Mouse (Mus musculus): Measurements from ENCODE around the gene Gm42669. TPM values are rescaled to one million over a fixed set of nuclear protein-coding genes. Genes with fewer than 3 reads are reported as not detected.
A peak's percentile ranks its signal among the peaks of the same experiment; 100 is the strongest.

Gm42669 gene
- total RNA-seq (2021) (not detected), polyA plus RNA-seq (2012; rRNA removed) (0.07 TPM in 1 of 2 replicates, not detected in the other)
- long read RNA-seq = 0 reads

DNA sequence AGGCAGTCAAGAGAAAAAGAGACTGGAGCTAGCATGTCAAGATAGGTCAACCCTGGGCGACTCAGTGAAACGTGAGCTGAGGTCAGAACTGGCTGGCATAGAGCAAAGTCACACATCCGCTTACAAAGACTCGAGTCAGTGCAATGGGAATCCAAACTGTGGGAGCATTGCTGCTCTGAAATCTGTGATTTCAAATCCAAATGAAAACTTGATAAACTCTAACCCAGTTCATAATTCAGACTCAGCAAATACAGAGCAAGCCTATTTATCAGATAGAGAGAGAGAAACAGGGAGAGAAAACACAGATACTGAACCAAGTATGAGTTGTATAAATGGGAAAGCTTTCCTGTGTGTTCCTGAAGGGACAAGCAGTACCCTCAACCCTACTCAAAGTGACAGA lies at the start of gene Gm42669:
Gene Gm42669, plus strand, starts transcription at position 301 of the 400 bp plus-strand sequence.
- DNase-seq = no peak

DNA sequence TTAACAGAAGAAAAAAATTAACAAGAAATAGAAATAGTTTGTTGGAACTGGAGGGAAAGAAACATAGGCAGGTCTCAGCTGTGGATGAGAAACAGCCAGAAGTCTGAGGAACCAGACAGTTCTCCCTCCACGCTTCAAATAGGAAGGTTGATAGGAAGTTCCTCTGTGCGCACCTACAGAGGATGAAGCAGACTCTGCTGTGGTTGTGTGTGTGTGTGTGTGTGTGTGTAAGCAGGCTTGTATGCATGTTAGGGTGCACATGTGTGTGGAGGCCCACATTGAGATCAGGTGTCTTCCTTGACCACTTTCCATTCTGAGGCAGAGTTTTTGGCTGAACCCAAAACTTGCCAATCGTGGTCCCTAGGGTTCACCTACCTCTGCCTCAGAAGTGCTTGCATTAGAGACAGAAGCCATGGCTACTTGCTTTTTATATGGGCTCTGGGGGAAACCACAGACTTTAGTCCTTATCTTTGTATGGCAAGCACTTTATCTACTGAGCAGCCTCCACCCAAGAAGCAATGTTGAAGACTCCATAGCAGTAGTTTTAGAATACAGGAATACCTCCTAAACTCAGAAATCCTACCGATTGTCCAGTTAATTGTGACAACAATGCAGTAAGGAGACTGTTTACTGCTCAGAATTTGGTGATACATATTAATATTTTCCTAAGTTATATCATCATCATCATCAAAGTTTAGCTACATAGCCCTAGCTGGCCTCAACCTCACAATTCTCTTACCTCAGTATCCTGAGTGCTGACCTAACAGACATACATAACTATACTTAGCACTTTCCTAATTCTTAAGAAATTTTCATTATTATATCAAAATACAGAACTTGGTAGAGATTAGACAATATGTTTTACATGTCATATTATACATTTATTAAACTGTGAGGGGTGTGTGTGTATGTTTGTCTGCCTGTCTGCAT lies 45.0 kb upstream of the Gm42669 start:
- no peak for DNase-seq

DNA sequence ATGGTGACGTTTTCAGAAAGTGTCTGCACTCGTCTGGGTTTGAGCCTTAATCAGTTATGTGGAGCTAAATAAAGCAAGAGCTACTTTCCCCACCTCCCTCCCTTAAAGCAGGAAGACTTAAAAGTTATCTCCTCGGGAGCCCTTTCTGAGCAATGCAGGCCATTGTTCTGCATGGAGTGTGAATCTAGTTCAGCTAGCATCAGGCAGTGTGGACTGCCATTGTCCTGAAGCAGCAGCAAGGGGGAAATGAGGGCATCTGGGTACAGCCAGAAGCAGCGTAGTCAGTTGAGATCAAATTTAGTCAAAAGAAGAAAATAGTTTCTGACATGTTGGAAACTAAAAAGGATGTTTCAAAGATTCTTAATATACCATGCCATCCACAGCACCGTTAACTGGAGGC lies 40.9 kb upstream of the Gm42669 start:
- no peak for DNase-seq

DNA sequence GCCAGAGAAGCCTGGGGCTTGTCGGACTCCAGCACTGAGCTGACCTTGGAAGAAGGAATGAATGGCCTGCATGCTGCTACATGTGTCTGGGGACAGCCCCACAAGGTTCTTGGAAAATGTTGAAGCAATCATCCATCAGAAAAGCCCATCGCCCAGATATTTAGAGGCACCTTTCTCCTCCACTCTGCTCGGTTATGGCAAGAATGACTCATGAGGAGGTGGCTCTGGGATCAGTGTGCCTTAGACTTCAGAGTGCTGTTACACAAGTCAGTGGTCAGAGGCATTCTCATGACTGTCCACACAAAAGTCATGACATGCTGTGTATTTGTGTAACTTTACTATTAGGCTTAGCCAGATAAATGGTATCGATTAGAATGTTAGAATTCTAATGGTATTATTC lies 40.3 kb upstream of the Gm42669 start:
- peak; percentile 8 for DNase-seq

DNA sequence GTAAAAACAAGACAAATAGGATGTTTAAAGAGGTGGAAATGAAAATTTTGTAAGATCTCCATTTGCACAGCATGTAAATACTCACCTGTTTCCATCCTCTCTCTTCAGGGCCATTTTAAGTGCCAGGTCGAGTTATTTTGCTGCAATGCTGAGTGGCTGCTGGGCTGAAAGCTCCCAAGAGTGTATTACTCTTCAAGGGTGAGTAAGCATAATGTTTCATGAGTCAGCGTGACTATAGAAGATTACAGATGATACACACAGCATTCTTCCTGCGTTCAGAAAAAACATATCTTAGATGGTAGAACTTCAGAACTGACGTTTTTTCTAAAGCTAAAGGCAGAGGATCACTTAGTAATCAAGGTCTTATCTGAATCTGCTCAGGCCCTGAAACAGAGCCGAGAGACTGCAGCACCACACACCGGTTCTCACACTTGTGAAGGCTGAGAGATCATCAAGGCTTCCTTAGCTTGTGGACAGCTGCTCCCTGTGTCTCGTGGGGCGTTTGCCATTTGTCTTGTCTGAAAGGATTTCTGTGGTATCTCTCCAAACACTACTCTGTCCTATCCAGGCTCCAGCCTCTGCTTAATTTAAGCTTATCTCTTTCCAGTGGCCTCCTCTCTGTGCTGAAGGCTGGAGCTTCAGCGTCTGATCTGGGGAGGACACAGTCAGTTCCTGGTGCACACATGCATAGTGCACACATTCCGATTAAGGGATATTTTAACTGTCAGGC lies 36.7 kb upstream of the Gm42669 start:
- DNase-seq = no peak

DNA sequence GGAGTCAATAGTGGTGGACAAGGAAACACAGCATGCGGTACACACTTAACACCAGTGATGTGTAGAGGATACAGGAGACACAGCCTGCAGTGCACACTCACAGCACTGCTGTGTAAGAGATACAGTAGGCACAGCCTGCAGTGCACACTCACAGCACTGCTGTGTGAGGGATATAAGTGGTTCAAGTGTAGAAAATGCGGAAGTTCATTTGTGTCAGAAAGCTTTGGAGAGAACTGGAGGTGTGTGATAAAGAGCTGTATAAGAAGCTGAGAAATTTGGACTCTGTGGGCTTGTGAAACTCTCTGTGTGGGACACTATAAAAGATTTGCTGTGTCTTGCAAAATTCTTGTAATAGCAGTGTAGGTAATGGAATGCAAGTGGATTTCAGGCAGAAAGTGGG lies 27.2 kb upstream of the Gm42669 start:
- no peak for DNase-seq

DNA sequence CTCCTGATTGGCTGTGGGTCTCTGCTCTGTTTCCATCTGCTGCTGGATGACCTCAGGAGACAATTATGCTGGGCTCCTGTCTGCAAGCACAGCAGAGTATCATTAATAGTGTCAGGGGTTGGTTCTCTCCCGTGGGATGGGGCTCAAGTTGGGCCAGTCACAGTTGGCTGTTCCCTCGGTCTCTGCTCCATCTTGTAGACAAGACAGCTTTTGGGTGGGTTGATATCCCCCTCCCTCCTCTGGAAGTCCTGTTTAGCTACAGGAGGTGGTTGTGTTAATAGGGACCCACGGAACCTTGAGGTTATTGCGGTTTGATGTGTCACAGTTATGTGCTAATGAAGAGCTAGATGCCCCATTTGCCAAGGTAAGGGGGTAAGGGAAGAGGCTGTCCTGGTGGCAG lies 18.4 kb upstream of the Gm42669 start:
- DNase-seq = no peak

DNA sequence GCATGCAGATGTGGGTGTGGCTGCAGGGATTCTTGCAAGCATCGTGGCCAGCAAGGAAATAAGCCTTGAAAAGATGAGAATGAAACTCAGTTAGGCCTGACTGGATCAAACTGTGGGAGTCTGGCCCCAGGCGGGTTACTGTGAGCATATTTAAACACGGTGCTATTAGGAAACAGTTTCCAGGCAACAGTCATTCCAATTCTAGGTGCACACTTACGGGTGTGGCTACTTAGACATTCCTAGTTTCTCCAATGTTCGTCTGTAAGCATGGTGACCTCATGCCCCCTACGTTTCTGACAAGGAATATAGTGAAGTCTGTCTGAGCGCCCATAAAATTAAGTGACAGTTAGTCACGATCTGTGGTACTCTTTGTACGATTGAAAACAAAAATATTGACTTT lies 16.4 kb upstream of the Gm42669 start:
- DNase-seq = no peak

DNA sequence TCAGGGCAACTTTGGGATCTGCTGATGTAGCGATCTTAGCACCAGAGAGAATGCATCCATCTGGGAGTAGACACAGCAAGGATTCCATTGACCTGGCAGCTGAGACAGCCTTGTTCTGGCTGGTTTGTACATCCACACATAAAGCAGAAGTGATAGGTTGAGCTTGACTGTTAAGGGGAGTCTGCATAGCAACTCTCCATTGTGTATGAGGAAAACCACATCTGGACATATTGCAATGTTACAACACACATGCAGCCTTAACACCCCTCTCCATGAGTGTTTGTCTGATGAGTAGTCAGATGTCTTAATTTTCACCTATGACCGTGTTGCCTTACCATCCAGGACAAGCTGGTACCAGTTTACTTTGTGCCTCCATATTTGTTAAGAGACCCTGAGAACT lies 14.9 kb upstream of the Gm42669 start:
- no peak for DNase-seq

DNA sequence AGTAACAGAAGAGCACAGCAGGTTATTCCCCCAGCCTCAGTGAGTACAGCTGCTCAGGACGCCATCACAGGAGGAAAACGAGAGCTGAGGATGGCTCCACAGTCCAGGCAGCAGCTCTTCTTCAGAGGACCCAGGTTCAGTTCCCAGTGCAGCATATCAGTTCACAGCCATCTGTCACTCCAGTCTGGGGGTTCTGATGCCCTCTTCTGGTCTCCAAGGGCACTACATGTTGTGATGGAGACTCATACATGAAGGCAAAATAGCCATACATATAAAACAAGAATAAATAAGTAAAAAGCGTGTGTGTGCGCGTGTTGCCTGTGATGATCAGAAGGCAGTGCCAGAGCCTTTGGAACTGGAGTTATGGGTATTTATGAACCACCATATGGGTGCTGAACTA lies 12.7 kb upstream of the Gm42669 start:
- no peak for DNase-seq

DNA sequence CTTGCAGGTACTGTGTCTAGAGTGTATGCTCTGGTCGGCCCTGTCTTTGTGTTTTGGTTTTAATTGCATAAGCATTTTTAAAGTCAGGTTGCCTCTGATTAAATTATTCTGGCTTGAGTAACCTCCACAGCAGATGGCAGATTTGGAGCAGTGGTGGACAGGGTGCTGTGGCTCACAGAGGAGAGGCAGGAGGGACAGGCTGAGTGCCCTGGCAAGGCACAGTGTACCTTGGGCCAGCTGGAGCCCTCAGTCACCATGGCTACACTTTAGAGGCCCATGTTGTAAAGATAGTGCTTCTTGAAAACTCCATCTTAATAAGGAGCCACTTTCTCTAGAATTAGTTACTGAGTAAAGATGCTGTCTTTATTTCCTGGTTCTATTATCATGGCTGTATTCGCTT lies 11.4 kb upstream of the Gm42669 start:
- no peak for DNase-seq

DNA sequence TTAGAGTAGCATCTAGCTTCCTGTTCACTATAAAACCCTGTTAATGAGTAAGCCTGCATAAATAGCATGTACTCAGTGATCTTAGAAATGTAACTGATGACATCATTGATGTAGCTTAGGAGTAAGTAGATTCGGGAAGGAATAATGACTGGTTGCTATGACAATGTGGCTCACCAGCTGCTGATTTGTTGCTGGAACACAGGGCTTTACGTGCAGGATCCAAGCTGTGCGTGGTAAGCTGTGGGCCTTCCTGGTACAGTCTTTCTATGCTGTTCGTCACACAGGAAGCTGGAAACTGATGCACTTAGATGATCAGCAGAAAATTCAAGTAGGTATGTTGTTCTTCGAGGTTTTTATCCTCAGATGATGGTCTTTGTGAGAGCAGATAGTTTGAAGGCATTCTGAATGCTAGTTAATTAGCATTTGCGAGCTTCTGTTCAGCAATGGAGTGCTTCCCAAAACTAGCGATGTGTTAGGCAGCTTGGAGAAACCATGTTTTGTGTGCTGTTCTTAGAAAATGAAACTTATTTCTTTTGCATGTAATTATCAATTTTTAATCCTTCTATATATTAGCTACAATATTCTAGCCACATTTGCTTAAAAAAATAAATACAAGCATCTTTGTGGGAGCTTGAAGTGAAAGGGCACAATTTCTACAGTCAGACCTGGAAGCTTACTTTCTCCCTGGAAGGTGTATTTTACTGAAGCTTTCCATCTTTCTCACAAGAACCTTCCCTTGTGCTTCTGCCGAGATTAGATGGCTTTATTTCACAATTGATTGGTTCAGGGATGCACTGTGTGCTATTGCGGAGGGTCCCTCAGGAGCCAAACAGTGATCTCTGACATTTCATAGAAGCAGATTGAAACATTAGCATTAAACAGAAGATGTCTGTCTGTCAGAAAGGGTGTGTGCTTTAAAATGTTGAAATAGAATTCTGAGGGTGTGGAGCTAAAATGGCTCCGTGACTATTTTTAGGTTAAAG lies 9.6 kb upstream of the Gm42669 start:
- no peak for DNase-seq

DNA sequence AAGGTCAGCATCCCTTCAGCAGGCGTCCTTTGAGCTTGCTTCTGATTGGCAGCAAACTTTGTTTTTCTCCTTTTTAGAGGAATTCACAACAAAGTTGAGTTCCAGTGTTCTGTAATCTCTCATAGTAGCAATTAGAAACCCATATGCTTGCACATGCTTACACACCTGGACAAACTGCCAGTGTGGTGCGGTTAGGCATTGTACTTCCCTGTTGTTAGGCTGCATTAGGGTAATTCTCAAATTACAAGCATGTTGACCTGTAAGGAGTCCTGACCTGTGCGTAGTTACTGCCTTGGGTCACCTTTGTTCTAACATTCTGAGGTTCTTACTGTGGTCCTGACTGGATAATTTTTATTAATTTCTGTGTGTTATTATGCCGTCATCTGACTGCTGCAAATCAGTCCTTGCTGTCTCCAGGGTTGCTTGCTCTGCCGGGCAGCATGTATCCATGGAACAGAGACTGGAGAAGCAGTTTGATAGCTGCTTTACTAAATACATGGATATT lies 8.6 kb upstream of the Gm42669 start:
- no peak for DNase-seq

DNA sequence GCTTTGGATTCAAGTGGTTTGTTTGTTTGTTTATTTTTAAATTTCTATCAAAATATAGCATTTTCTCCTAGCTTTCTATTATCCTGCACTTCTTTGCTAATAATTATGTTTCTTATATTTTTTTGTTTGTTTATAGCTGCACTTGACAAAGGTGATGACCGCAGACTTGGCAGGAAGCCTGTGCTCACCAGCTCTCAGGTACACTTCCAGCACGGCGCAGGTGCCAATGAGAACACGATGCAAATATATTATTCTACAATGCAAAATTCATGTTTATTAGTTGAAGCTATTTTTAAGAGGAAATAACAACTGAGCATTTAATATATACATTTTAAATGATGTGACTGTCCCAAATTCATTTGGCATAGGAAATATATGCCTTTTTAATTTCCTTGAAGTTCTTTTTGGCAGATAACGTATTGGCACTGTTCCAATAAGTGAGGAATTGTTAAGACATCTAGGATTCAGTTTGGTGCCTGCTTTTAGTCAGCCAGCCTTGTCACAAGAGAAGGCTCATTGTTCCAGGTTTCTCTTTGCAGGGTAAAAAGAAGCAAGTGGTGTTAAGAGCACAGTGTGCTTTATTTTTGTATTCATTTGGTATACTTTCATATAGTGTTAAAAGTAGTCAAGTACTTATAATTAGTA lies 7.4 kb upstream of the Gm42669 start:
- no peak for DNase-seq

DNA sequence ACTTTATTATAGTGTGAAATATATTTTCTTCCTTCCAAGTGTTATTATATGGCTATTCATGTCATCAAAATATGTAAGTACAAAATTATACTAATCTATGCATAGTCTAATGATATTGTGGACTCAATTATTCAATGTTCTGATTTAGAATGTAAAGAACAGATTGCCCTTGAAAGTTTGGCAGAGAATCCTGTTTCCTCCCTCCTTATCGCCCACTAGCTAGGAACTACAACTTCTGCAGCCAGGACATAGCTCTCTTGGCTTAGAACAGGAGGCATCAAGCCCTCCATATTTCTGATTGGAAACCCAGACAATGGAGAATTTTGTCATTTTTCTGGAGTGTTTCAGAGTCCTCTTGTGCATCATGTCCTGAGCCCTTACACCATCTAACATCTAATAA lies 6.7 kb upstream of the Gm42669 start:
- no peak for DNase-seq

DNA sequence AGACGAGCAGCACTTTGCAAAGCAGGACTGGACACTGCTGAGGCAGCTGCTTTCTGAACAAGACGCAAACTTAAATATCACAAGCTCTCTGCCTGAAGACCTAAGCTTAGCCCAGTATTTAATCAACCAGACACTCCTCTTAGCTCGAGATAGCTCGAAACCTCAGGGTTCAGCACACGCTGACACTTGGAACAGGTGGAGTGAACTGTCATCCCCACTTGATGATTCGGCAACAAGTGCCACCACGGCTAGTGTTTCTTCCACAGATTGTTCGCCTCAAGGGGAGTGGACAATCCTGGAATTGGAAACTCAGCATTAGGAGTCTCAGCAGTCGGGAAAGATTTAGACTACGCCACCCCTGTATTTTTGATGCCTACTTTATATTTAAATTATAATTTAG lies 3.1 kb downstream of the Gm42669 start:
- DNase-seq = no peak

DNA sequence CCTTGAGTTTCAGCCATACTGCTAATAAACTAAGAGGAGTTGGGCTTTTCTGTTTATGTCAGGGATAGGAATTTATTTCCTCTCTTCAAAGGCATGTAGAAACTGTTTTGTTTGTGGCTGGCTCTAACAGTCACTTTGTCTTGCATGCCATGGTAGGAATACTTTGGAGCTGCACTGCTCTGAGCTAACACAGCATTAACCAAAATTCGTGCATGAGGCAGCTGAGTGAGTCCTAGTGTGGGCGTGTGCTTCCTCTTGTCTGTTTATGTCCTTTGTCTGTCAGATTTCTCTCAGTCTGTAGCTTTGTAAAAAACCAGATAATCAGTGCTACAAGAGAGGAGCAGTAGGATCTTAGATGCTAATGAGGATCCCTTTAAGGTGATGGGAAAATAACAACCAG lies 3.9 kb downstream of the Gm42669 start:
- DNase-seq = no peak

DNA sequence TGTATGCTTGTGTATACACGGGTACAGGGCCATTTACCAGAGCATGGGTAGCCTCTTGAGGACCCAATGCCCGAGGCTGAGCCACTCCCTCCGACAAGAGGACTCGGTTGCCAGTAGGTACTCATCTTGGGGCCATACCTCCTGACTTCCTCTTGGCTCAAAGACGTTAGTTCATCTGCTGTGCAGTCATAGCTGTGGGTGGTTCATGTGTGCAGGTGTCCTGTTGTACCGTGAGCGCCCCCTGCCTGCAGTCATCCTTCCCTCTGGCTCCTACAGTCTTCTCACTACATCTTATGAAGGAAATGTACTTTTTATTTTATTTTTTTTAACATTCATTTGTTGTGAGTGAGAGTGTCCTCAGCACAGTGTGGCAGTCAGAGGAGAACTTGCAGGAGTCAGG lies 6.2 kb downstream of the Gm42669 start:
- peak; percentile 56 for DNase-seq

DNA sequence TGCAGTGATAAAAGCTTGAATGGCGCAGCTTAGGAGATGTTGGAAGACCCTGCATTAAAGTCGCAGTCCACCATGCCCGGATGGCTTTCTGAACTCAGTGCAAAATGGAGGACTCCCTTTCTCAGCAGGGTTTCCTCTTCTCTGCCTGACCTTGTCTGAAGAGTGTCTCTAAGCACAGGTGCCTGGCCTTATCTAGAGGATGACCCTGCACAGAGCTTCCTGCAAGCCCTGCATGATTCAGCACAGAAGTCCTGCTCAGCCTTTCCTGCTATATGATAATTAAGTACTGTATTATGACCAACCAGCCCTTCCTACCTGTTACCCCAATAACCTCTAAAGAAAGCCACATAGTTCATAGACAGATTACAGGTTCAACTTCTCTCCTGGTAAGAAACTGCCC lies 8.0 kb downstream of the Gm42669 start:
- DNase-seq = no peak

DNA sequence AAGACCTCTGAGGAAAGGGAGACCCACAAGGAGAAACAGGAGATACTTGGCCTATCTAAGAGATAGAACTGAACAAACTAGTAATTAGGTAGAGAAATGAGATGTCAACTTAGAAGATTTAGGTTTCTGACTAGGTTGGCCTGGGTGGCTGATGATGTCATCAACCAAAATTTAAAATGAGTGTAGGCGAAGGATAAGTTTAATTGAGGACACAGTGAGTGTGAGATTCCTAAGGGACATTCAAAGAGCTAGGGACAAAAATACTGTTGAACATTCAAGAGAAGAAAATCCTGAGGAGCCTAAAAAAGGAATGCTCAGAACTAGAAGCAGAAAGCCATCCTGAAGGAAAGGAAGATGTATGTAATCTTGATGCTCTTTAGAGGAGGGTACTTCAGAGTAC lies 8.7 kb downstream of the Gm42669 start:
- DNase-seq = no peak

DNA sequence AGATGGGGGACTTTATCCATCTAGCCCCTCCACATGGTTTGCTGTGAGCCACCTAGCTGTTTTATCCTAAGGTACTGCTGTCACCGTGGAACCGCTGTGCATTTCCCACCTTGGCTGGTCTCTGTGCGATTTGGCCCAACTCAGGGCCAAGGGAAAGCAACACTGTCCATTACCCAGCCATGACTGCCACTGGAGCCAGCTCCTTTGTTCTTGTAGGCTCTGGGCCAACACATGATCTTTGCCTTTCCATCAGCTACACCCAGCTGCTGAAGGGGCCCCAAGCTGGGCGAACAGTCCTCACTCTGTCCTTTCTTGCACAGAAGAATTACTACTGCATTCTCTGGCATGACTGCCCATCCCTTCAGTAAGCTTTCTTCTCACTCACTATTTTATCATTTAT lies 11.2 kb downstream of the Gm42669 start:
- no peak for DNase-seq
